Mouse (Mus musculus) hindbrain, embryonic 16.5 days (tissue): Measurements from ENCODE around the gene Tgfb3. TPM values are rescaled to one million over a fixed set of nuclear protein-coding genes. Genes with fewer than 3 reads are reported as not detected.

ENCODE experiments used
- ATAC-seq: fragments of 200-750 bp; cut with Nextera tagmentation; 2 replicates; pipeline ENCODE4 v1.8.0; 2017; ENCODE audit warnings: moderate TSS enrichment, moderate library complexity
- H3K27ac ChIP-seq: fragments of 300-500 bp; sonication (generic); 2 replicates; pipeline ENCODE4 v1.5.1; 2014; ENCODE audit warnings: low read depth, mild to moderate bottlenecking, control low read depth, low read length, moderate library complexity
- H3K27me3 ChIP-seq: fragments of 300-500 bp; sonication (generic); replicated peaks from 2 replicates; pipeline ENCODE4 v1.6.1; 2014; ENCODE audit warnings: low read length; ENCODE audit not compliant: control insufficient read depth, insufficient read depth
- H3K36me3 ChIP-seq: fragments of 300-500 bp; sonication (generic); 2 replicates; pipeline ENCODE4 v1.6.1; 2014; ENCODE audit warnings: mild to moderate bottlenecking, low read length, moderate library complexity, mixed read lengths; ENCODE audit not compliant: control insufficient read depth, insufficient read depth
- H3K4me1 ChIP-seq: fragments of 300-500 bp; sonication (generic); 2 replicates; pipeline ENCODE4 v1.6.1; 2014; ENCODE audit warnings: low read depth, low read length; ENCODE audit not compliant: control insufficient read depth, insufficient read depth
- H3K4me2 ChIP-seq: fragments of 300-500 bp; sonication (generic); 2 replicates; pipeline ENCODE4 v1.6.1; 2014; ENCODE audit warnings: mild to moderate bottlenecking, low read length, control low read depth, moderate library complexity
- H3K4me3 ChIP-seq: fragments of 300-500 bp; sonication (generic); 2 replicates; pipeline ENCODE4 v1.5.1; 2014; ENCODE audit warnings: mild to moderate bottlenecking, low read length, control low read depth, moderate library complexity
- H3K9ac ChIP-seq: fragments of 300-500 bp; sonication (generic); 2 replicates; pipeline ENCODE4 v1.6.1; 2014; ENCODE audit warnings: low read depth, mild to moderate bottlenecking, control low read depth, low read length, moderate library complexity
- H3K9me3 ChIP-seq: fragments of 300-500 bp; sonication (generic); 2 replicates; pipeline ENCODE4 v1.6.1; 2014; ENCODE audit warnings: mild to moderate bottlenecking, low read length, moderate library complexity; ENCODE audit not compliant: control insufficient read depth
- WGBS: fragments of 180-500 bp; shearing (Covaris S2); extraction: QIAGEN DNeasy Blood & Tissue Kit; methylation state at CpG from one replicate; pipeline ENCODE4 v1.1.7; 2014; 5-methylcytosine and 5-hydroxymethylcytosine counted together
- polyA plus RNA-seq: library from polyadenylated mRNA; unstranded; fragments of >200 nt; fragmentation: Nextera tagmentation; extraction: Ambion mirVana; gene quantifications from 2 replicates; pipeline ENCODE4 v1.2.1, GENCODE M21; 2015

The Tgfb3 gene
- polyA plus RNA-seq, 1 experiment from 2014 or later, result 5.1 TPM

- ATAC-seq, result no peak
- H3K36me3 ChIP-seq, result 0 out of 2 replicates have a peak, but pooled peaks cover 5% of the 10 kb centered on the region
- WGBS, result 63% methylated on average over 7 of the region's 7 CpGs
- H3K9ac ChIP-seq, result no peak overlapping the region
- no peak overlapping the region for H3K27ac ChIP-seq
- H3K9me3 ChIP-seq, result no peaks in the 10 kb centered on the region
- H3K4me2 ChIP-seq, result no peak overlapping the region
- H3K4me3 ChIP-seq, result no peak overlapping the region
- H3K27me3 ChIP-seq, result no peaks in the 10 kb centered on the region
- H3K4me1 ChIP-seq, result peaks cover 4% of the 10 kb centered on the region
These were observed 9.2 kb upstream of the Tgfb3 start for GRCm38 (mm10) chr12:86088042-86088441.

GRCm38 (mm10) chr12:86086550-86086949 is 7.7 kb upstream of the Tgfb3 start:
- Histone ChIP-seq H3K27me3 (no peaks in the 10 kb centered on the region), H3K27ac (no peak overlapping the region), H3K4me2 (no peak overlapping the region), H3K4me3 (no peak overlapping the region), H3K9ac (no peak overlapping the region), H3K36me3 (0 out of 2 replicates have a peak, but pooled peaks cover 5% of the 10 kb centered on the region), H3K4me1 (peaks cover 8% of the 10 kb centered on the region), H3K9me3 (no peaks in the 10 kb centered on the region)
- 79% methylated on average over 7 of the region's 8 CpGs for WGBS
- no peak for ATAC-seq

GRCm38 (mm10) chr12:86085873-86086272 is 7.0 kb upstream of the Tgfb3 start:
- Histone ChIP-seq H3K9ac (no peak overlapping the region), H3K9me3 (no peaks in the 10 kb centered on the region), H3K4me3 (no peak overlapping the region), H3K27ac (no peak overlapping the region), H3K4me1 (peaks cover 8% of the 10 kb centered on the region), H3K36me3 (0 out of 2 replicates have a peak, but pooled peaks cover 5% of the 10 kb centered on the region), H3K4me2 (no peak overlapping the region), H3K27me3 (no peaks in the 10 kb centered on the region)
- 89% methylated on average over 7 of the region's 7 CpGs for WGBS
- no peak for ATAC-seq

GRCm38 (mm10) chr12:86082481-86083012 is 3.7 kb upstream of the Tgfb3 start, which contains the start of gene Ift43:
Ift43 (plus strand) TSS chr12:86082541.
- Histone ChIP-seq H3K4me3 (peak within 1 kb of the TSS; percentile 78), H3K4me1 (peaks cover 19% of the 10 kb centered on the region), H3K27me3 (no peaks in the 10 kb centered on the region), H3K27ac (peak within 1 kb of the TSS; percentile 65), H3K36me3 (no peaks in the 10 kb centered on the region), H3K4me2 (peak within 1 kb of the TSS; percentile 75), H3K9ac (peak within 1 kb of the TSS; percentile 73), H3K9me3 (no peaks in the 10 kb centered on the region)
- WGBS, result under 1% methylated on average over 35 of the region's 35 CpGs
- peak; percentile 82 for ATAC-seq

GRCm38 (mm10) chr12:86079202-86079667 is 394 bp upstream of the Tgfb3 start:
- under 1% methylated on average over 31 of the region's 31 CpGs for WGBS
- Histone ChIP-seq H3K36me3 (no peaks in the 10 kb centered on the region), H3K27me3 (peaks cover 3% of the 10 kb centered on the region; the same call in 1 of the 2 replicates), H3K9ac (peak overlapping the region; percentile 72), H3K9me3 (no peaks in the 10 kb centered on the region), H3K4me2 (peak overlapping the region; percentile 96), H3K27ac (peak overlapping the region; percentile 80), H3K4me1 (peaks cover 33% of the 10 kb centered on the region), H3K4me3 (peak overlapping the region; percentile 55)
- ATAC-seq, result peak; percentile 86

GRCm38 (mm10) chr12:86078176-86078552 is 677 bp downstream of the Tgfb3 start:
- H3K4me1 ChIP-seq, result peaks cover 30% of the 10 kb centered on the region
- 15% methylated on average over 9 of the region's 9 CpGs for WGBS
- peak overlapping the region; percentile 72 for H3K9ac ChIP-seq
- H3K9me3 ChIP-seq, result no peaks in the 10 kb centered on the region
- H3K36me3 ChIP-seq, result no peaks in the 10 kb centered on the region
- H3K27me3 ChIP-seq, result peaks cover 3% of the 10 kb centered on the region; the same call in 1 of the 2 replicates
- no peak overlapping the region; the same call in none of the 2 replicates for H3K27ac ChIP-seq
- H3K4me2 ChIP-seq, result peak overlapping the region; percentile 96
- H3K4me3 ChIP-seq, result peak overlapping the region; percentile 55
- ATAC-seq, result no peak

GRCm38 (mm10) chr12:86077736-86078135 is 1.1 kb downstream of the Tgfb3 start:
- Histone ChIP-seq H3K9me3 (no peaks in the 10 kb centered on the region), H3K27me3 (peaks cover 3% of the 10 kb centered on the region; the same call in 1 of the 2 replicates), H3K27ac (no peak overlapping the region; the same call in 1 of the 2 replicates), H3K4me3 (peak overlapping the region; percentile 55), H3K36me3 (no peaks in the 10 kb centered on the region), H3K4me2 (peak overlapping the region; percentile 96), H3K4me1 (peaks cover 27% of the 10 kb centered on the region), H3K9ac (peak overlapping the region; percentile 72)
- no peak for ATAC-seq
- WGBS, result 27% methylated on average over 11 of the region's 11 CpGs

GRCm38 (mm10) chr12:86077322-86077721 is 1.5 kb downstream of the Tgfb3 start:
- 22% methylated on average over 8 of the region's 8 CpGs for WGBS
- Histone ChIP-seq H3K4me2 (peak overlapping the region; percentile 96), H3K4me3 (peak overlapping the region; percentile 55), H3K27me3 (peaks cover 3% of the 10 kb centered on the region; the same call in 1 of the 2 replicates), H3K27ac (no peak overlapping the region; the same call in 1 of the 2 replicates), H3K9me3 (no peaks in the 10 kb centered on the region), H3K9ac (peak overlapping the region; percentile 72), H3K4me1 (peaks cover 27% of the 10 kb centered on the region), H3K36me3 (no peaks in the 10 kb centered on the region)
- ATAC-seq, result no peak

- peak overlapping the region; percentile 44; the same call in 1 of the 2 replicates for H3K9ac ChIP-seq
- 6% methylated on average over 13 of the region's 13 CpGs for WGBS
- H3K4me3 ChIP-seq, result peak overlapping the region; percentile 55
These were observed 2.4 kb downstream of the Tgfb3 start for GRCm38 (mm10) chr12:86076321-86076901.

More at GRCm38 (mm10) chr12:86076321-86076901, 2.4 kb downstream of the Tgfb3 start:
- no peak for ATAC-seq
- Histone ChIP-seq H3K4me2 (peak overlapping the region; percentile 96), H3K27me3 (peaks cover 3% of the 10 kb centered on the region; the same call in 1 of the 2 replicates), H3K27ac (no peak overlapping the region), H3K9me3 (no peaks in the 10 kb centered on the region), H3K4me1 (peaks cover 25% of the 10 kb centered on the region), H3K36me3 (no peaks in the 10 kb centered on the region)
